Mouse (Mus musculus) liver, embryonic 13.5 days (tissue): ENCODE data around the gene Mid1ip1. TPM values are rescaled to one million over a fixed set of nuclear protein-coding genes. Genes with fewer than 3 reads are reported as not detected.

ENCODE experiments used
- ATAC-seq: fragments of 200-750 bp; cut with Nextera tagmentation; 2 replicates; pipeline ENCODE4 v1.8.0; 2017; ENCODE audit warnings: low read depth, mild to moderate bottlenecking, moderate number of reproducible peaks, moderate library complexity
- DNase-seq: peaks from one replicate; pipeline ENCODE4 v3.0.0; 2022
- H3K27ac ChIP-seq: fragments of 300-500 bp; sonication (generic); 2 replicates; pipeline ENCODE4 v1.5.1; 2015; ENCODE audit warnings: moderate library complexity, mild to moderate bottlenecking, inconsistent platforms
- H3K27me3 ChIP-seq: fragments of 300-500 bp; sonication (generic); 2 replicates; pipeline ENCODE4 v1.6.1; 2015; ENCODE audit warnings: mild to moderate bottlenecking, inconsistent platforms
- H3K36me3 ChIP-seq: fragments of 300-500 bp; sonication (generic); 2 replicates; pipeline ENCODE4 v1.6.1; 2015; ENCODE audit warnings: mild to moderate bottlenecking, inconsistent platforms
- H3K4me1 ChIP-seq: fragments of 300-500 bp; sonication (generic); replicated peaks from 2 replicates; pipeline ENCODE4 v1.6.1; 2015; ENCODE audit warnings: inconsistent platforms
- H3K4me2 ChIP-seq: fragments of 300-500 bp; sonication (generic); 2 replicates; pipeline ENCODE4 v1.6.1; 2015; ENCODE audit warnings: inconsistent platforms, mild to moderate bottlenecking, moderate library complexity
- H3K4me3 ChIP-seq: fragments of 300-500 bp; sonication (generic); replicated peaks from 2 replicates; pipeline ENCODE4 v1.5.1; 2015; ENCODE audit warnings: mild to moderate bottlenecking, inconsistent platforms
- H3K9ac ChIP-seq: fragments of 300-500 bp; sonication (generic); 2 replicates; pipeline ENCODE4 v1.6.1; 2015; ENCODE audit warnings: mild to moderate bottlenecking, inconsistent platforms
- H3K9me3 ChIP-seq: fragments of 300-500 bp; sonication (generic); replicated peaks from 2 replicates; pipeline ENCODE4 v1.6.1; 2016; ENCODE audit warnings: inconsistent platforms
- WGBS: fragments of 180-500 bp; shearing (Covaris S2); methylation state at CpG from one replicate; pipeline ENCODE4 v1.1.7; 2015; ENCODE audit not compliant: insufficient replicate concordance; 5-methylcytosine and 5-hydroxymethylcytosine counted together
- polyA plus RNA-seq: library from polyadenylated mRNA; unstranded; fragments of >200 nt; fragmentation: Nextera tagmentation; extraction: Ambion mirVana; gene quantifications from 2 replicates; pipeline ENCODE4 v1.2.1, GENCODE M21; 2015

The Mid1ip1 gene
- polyA plus RNA-seq, 1 experiment from 2014 or later, result 42.0 TPM

DNA sequence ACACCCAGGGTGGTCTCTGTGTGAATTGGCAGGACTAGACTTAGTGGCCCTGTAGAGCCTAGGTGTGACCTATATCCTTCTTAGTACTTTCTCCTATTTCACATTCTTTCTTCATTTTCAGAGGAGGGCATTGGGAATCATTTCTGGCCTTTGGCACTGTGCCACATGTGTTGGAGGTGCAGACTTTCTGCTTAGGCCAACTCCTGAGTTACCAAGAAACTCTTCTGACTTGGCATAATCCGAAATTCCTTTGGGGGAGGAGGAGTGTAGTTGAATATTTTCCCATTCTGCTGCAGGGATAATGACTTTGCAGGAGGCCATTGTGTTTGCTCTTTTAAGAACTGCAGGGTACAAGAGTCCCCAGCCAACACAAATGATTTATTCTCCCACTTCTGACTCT lies 19.6 kb downstream of the Mid1ip1 start:
- peaks cover 9% of the 10 kb centered on the region for H3K4me1 ChIP-seq
- no peak overlapping the region for H3K4me3 ChIP-seq
- no peaks in the 10 kb centered on the region for H3K27me3 ChIP-seq
- no peak for ATAC-seq
- H3K4me2 ChIP-seq, result no peak overlapping the region
- H3K9me3 ChIP-seq, result no peaks in the 10 kb centered on the region
- H3K27ac ChIP-seq, result no peak overlapping the region
- WGBS, result 50% methylated on average over 1 of the region's 1 CpGs
- H3K9ac ChIP-seq, result no peak overlapping the region
- DNase-seq, result no peak
- H3K36me3 ChIP-seq, result no peaks in the 10 kb centered on the region

DNA sequence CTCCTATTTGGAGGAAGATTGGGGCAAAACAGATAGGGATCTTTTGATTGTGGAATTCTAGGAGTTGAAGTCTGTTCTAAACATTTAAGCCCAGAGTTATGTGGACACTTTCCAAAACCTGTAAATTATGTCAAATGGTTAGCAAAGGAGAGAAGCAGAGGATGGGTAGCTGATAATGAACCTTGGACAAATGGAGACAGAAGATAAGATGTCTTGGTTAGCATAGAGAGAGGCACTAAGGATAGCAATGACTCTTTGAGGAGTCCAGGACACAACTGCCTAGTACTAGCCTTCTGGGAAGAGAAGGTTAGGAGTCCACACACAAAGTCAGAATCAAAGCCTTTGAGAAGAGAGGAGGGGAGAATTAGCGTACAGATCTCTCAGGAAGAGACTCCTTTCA lies 20.1 kb downstream of the Mid1ip1 start:
- no peak overlapping the region for H3K9ac ChIP-seq
- ATAC-seq (peak; percentile 65; the same call in 1 of the 2 replicates), DNase-seq (no peak)
- H3K36me3 ChIP-seq, result no peaks in the 10 kb centered on the region
- H3K27me3 ChIP-seq, result no peaks in the 10 kb centered on the region
- no peak overlapping the region for H3K4me3 ChIP-seq
- no peaks in the 10 kb centered on the region for H3K9me3 ChIP-seq
- H3K4me1 ChIP-seq, result peaks cover 9% of the 10 kb centered on the region
- H3K4me2 ChIP-seq, result no peak overlapping the region
- no peak overlapping the region for H3K27ac ChIP-seq
- WGBS, result 27% methylated on average over 1 of the region's 1 CpGs

DNA sequence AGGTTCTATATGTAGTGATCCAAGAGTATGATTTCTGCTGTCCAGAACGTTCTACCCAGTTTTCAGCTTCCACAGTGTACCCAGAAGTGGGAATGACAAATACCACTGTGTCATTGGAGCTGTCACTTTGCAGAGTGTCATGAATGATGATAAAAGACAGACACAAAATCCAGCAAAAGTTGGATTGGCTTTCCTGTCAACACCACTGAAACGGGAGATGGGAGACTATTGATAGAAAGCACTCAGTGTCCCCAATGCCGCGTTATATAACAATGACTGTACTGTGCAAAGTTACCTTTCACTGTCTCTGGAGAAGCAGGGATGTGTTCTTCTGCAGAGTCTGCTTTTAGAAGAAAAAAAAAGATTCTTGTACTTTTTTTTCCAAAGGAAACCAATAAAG lies 44.1 kb downstream of the Mid1ip1 start:
- H3K4me1 ChIP-seq, result no peaks in the 10 kb centered on the region
- no peak for DNase-seq
- no peaks in the 10 kb centered on the region for H3K36me3 ChIP-seq
- whole genome bisulfite sequencing, result 63% methylated on average over 4 of the region's 4 CpGs
- ATAC-seq, result no peak
- H3K9me3 ChIP-seq, result no peaks in the 10 kb centered on the region
- no peak overlapping the region for H3K4me3 ChIP-seq
- H3K4me2 ChIP-seq, result no peak overlapping the region
- no peaks in the 10 kb centered on the region for H3K27me3 ChIP-seq
- no peak overlapping the region for H3K9ac ChIP-seq
- no peak overlapping the region for H3K27ac ChIP-seq

DNA sequence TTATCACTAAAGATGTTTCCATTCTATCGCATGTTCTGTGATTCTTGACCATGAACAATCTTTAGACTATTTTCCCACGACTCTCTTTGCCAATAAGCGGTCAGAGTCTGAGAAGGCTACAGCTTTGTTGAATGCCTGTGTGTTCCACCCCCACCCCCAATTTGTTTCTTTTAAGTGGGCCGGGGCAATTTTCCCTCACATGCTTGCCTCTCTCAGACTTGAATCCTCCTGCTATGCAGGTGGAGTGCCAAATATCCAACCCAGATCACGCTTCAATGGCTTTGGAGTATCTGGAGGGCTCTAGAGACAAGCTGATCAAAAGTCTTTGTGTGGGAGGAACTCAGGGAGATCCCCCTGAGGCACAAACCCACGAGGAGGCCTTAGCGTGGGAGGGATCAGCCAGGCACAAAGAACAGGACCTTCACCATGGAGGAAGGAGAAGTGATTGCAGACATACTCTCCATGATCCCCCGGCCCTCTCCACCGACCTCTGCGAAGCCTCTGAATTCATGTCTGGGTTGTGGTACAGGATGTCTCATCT lies 48.7 kb downstream of the Mid1ip1 start:
- H3K9ac ChIP-seq, result no peak overlapping the region
- H3K4me1 ChIP-seq, result no peaks in the 10 kb centered on the region
- H3K4me2 ChIP-seq, result no peak overlapping the region
- H3K27me3 ChIP-seq, result no peaks in the 10 kb centered on the region
- 58% methylated on average over 10 of the region's 10 CpGs for WGBS
- DNase-seq (no peak), ATAC-seq (no peak)
- H3K36me3 ChIP-seq, result no peaks in the 10 kb centered on the region
- H3K9me3 ChIP-seq, result no peaks in the 10 kb centered on the region
- no peak overlapping the region for H3K4me3 ChIP-seq
- no peak overlapping the region for H3K27ac ChIP-seq

Other genes starting within 250 kb of the Mid1ip1 start
- 44.1 and 53.3 TPM in 2 replicates for gene Tspan7, start 229.9 kb upstream of the Mid1ip1 start, polyA plus RNA-seq